Mouse (Mus musculus) C2C12 (cell line): Measurements from ENCODE around the gene Gucd1. TPM values are rescaled to one million over a fixed set of nuclear protein-coding genes. Genes with fewer than 3 reads are reported as not detected.

Source experiments
- H3K27me3 ChIP-seq: one replicate; pipeline ENCODE4 v1.6.1; 2011; ENCODE audit not compliant: control insufficient read depth, insufficient read depth, insufficient read length
- H3K36me3 ChIP-seq: one replicate; pipeline ENCODE4 v1.6.1; 2011; ENCODE audit not compliant: control insufficient read depth, insufficient read depth
- H3K4me3 ChIP-seq: one replicate; pipeline ENCODE4 v1.5.1; 2011; ENCODE audit warnings: mild to moderate bottlenecking, control low read depth; ENCODE audit not compliant: poor library complexity, insufficient read depth, severe bottlenecking
- H3K79me2 ChIP-seq: one replicate; pipeline ENCODE4 v1.6.1; 2011; ENCODE audit not compliant: control insufficient read depth, insufficient read depth
- H3K79me3 ChIP-seq: one replicate; pipeline ENCODE4 v1.6.1; 2011; ENCODE audit warnings: low read depth, control low read depth
- H3ac ChIP-seq: one replicate; pipeline ENCODE3; 2011; ENCODE audit warnings: low read depth; ENCODE audit not compliant: control insufficient read depth, insufficient read length
- CEBPB ChIP-seq: IDR thresholded peaks from one replicate; pipeline ENCODE4 v1.6.1; 2011; ENCODE audit warnings: low read depth, mild to moderate bottlenecking, control low read depth, moderate library complexity
- CTCF ChIP-seq: IDR thresholded peaks from one replicate; pipeline ENCODE4 v1.5.1; 2011; ENCODE audit not compliant: control insufficient read depth, insufficient read depth, insufficient read length
- FOSL1 ChIP-seq: IDR thresholded peaks from one replicate; pipeline ENCODE4 v1.8.0; 2011; ENCODE audit warnings: mild to moderate bottlenecking, low read length; ENCODE audit not compliant: poor library complexity, insufficient read depth, severe bottlenecking
- MAX ChIP-seq: IDR thresholded peaks from one replicate; pipeline ENCODE4 v1.6.1; 2011; ENCODE audit warnings: mild to moderate bottlenecking, control low read depth
- MYOD1 ChIP-seq: IDR thresholded peaks from one replicate; pipeline ENCODE4 v1.6.1; 2011; ENCODE audit warnings: low read depth; ENCODE audit not compliant: control insufficient read depth, insufficient read length
- MYOG ChIP-seq: IDR thresholded peaks from one replicate; pipeline ENCODE4 v1.6.1; 2011; ENCODE audit not compliant: control insufficient read depth, insufficient read length; ENCODE audit errors: extremely low read depth
- USF1 ChIP-seq: IDR thresholded peaks from one replicate; pipeline ENCODE4 v1.6.1; 2011; ENCODE audit warnings: low read depth, mild to moderate bottlenecking, control low read depth, moderate library complexity
- polyA plus RNA-seq: library from polyadenylated mRNA; unstranded; fragments of >200 nt; fragmentation: generic; extraction: Trizol; gene quantifications from one replicate; pipeline ENCODE4 v1.2.1, GENCODE M21; 2012; ENCODE audit warnings: missing spikeins

The Gucd1 gene
- polyA plus RNA-seq, 1 experiment, result 15.7 TPM

DNA sequence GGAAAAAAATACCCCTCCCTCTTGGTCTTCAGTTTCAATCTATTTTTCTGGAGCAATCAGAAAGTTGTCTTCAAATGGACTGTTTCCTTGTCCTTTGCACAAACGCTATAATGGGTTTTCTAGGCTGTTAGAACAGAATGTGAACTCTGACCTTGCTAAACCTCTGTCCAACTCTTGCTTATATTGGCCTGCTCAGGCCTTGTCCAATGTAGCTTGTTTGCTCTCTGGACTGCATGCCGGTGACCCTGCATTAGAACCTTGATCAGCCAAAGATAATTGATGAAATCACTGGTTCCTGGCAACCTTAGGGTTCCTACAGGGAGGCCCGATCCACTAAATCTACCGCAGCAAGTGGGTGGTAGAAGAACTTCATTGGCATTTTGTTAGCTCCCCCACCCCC is 110.0 kb downstream of the Gucd1 start:
- H3K36me3 ChIP-seq, result no peaks in the 10 kb centered on the region
- no peaks in the 10 kb centered on the region for H3K79me3 ChIP-seq
- no peaks in the 10 kb centered on the region for H3K79me2 ChIP-seq
- H3K27me3 ChIP-seq, result no peaks in the 10 kb centered on the region
- no peak overlapping the region for H3K4me3 ChIP-seq
- H3ac ChIP-seq, result no peak overlapping the region
- TF ChIP-seq MYOD1 (no peak), FOSL1 (no peak), MYOG (no peak), CEBPB (no peak), CTCF (no peak), MAX (no peak), USF1 (no peak)

DNA sequence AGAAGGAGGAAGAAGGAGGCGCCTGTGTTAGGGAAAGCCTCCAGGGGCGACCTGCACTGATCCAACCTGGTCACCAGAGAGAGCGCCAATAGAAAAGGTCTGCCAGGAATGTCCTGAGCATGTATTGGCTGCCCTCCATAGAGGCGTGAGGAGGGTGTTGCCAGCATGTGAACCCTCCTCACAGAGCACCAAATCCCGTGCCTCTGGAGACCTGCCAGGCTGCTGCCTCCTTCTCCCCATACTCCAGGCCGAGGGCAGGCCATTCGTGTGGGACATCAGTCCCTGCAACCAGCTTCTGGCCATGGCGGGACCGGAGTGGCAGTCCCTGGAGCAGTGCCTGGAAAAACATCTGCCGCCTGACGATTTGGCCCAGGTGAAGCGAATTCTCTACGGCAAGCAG is 111.0 kb downstream of the Gucd1 start:
- H3ac ChIP-seq, result no peak overlapping the region
- no peak overlapping the region for H3K4me3 ChIP-seq
- TF ChIP-seq CTCF (no peak), MYOG (no peak), FOSL1 (no peak), MYOD1 (no peak), CEBPB (no peak), MAX (no peak), USF1 (no peak)
- H3K36me3 ChIP-seq, result no peaks in the 10 kb centered on the region
- no peaks in the 10 kb centered on the region for H3K79me3 ChIP-seq
- no peaks in the 10 kb centered on the region for H3K27me3 ChIP-seq
- no peaks in the 10 kb centered on the region for H3K79me2 ChIP-seq

DNA sequence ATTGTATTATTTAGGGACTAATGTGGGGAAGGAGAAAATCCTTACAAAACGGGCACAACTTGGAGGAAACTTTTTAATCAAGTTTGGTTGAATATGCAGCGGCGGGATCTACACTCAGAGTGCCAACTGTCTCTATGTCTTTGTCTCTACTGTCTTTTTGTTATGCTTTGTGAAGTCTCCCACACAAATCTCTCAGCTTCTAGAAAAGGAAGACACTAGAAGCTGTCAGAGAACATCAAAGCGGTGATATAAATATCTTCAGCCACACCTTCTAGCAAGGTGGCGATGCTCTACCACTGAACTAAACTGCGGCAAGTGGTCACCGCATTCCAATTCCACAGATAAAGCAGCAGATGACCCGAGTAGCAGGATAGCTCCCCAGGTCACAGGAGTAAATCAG is 111.9 kb downstream of the Gucd1 start:
- H3K4me3 ChIP-seq, result no peak overlapping the region
- H3ac ChIP-seq, result no peak overlapping the region
- H3K36me3 ChIP-seq, result no peaks in the 10 kb centered on the region

DNA sequence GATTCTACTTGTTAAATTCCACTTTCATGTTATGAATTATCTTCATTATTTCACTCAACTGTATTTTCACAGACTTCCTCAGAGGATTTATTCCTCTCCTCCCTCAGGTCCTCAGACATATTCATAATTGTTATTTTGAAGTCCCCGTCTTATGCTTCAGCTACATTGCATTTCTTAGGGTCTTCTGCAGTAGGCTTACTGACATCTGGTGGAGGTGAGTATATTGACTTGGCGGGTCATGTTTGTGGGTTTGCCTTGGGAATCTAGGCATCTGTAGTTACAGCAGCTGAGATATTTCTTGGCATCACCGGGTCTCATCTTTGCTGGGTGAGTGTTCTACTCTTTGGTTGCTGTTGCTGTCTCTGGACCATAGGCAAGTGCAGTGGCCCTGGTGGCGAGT is 116.8 kb downstream of the Gucd1 start, which contains the start of gene Upb1:
Gene Upb1, plus strand, starts transcription at position 158 of the 400 bp plus-strand sequence.
- no peaks in the 10 kb centered on the region for H3K36me3 ChIP-seq
- TF ChIP-seq CEBPB (no peak), FOSL1 (no peak), CTCF (no peak), MYOG (no peak), MYOD1 (no peak), USF1 (no peak), MAX (no peak)
- H3K4me3 ChIP-seq, result no peak within 1 kb of the TSS
- H3ac ChIP-seq, result no peak within 1 kb of the TSS
- no peaks in the 10 kb centered on the region for H3K79me3 ChIP-seq
- H3K79me2 ChIP-seq, result no peaks in the 10 kb centered on the region
- H3K27me3 ChIP-seq, result no peaks in the 10 kb centered on the region

More for the DNA sequence above, 111.9 kb downstream of the Gucd1 start:
- TF ChIP-seq MYOG (no peak), FOSL1 (no peak), MYOD1 (no peak), CEBPB (no peak), MAX (no peak), USF1 (no peak), CTCF (no peak)
- Histone ChIP-seq H3K79me2 (no peaks in the 10 kb centered on the region), H3K79me3 (no peaks in the 10 kb centered on the region), H3K27me3 (no peaks in the 10 kb centered on the region)

DNA sequence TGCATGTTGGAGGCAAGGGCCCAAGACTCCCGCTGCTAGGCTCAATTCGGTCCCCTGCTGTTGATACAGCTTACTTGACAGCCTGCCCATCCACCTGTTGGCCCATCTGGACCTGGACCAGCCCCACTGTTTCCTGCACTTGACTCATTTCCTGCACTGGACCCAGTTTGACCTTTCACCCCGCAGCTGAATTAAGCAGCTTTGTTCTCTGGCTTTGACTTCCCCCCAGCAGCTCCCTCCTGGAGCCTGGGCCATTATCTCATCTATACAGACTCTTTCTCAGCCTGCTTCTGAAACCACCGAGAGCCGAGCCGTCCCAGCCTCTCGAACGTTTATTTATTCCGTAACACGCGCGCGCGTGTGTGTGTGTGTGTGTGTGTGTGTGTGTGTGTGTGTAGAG is 120.8 kb downstream of the Gucd1 start:
- H3K79me2 ChIP-seq, result no peaks in the 10 kb centered on the region
- no peaks in the 10 kb centered on the region for H3K36me3 ChIP-seq
- TF ChIP-seq USF1 (no peak), MYOD1 (peak; percentile 48), MYOG (no peak), MAX (no peak), CEBPB (no peak)
- no peak overlapping the region for H3ac ChIP-seq
- H3K4me3 ChIP-seq, result no peak overlapping the region
- no peaks in the 10 kb centered on the region for H3K79me3 ChIP-seq
- H3K27me3 ChIP-seq, result no peaks in the 10 kb centered on the region

DNA sequence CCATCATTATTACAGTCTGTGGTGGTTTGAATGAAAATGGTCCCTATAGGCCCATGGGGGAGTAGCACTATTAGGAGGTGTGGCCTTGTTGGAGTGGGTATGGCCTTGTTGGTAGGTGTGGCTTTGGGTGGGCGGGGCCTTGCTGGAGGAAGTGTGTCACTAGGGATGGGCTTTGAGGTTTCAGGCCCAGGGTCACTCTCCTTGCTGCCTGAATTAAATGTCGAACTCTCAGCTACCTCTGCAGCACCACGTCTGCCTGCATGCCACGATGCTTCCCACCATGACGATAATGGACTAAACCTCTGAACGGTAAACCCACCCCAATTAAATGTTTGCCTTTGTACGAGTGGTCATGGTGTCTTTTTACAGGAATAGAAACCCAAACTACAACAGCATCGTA is 123.0 kb downstream of the Gucd1 start:
- no peaks in the 10 kb centered on the region for H3K27me3 ChIP-seq
- no peak for TF ChIP-seq MYOD1
- TF ChIP-seq MYOG, result no peak
- no peak for TF ChIP-seq MAX
- TF ChIP-seq CTCF, result no peak
- TF ChIP-seq CEBPB, result no peak
- no peak for TF ChIP-seq FOSL1
- H3ac ChIP-seq, result no peak overlapping the region
- H3K79me2 ChIP-seq, result no peaks in the 10 kb centered on the region
- no peak overlapping the region for H3K4me3 ChIP-seq
- no peaks in the 10 kb centered on the region for H3K36me3 ChIP-seq
- no peaks in the 10 kb centered on the region for H3K79me3 ChIP-seq
